Mouse (Mus musculus) liver, adult 2 months (tissue): ENCODE measurements at regions not wholly inside any gene's neighbourhood (a gene's known extent, or its start where the extent isn't known, plus 50 kb on each side); places are given as distances from the start of the nearest gene placed in this dataset.

Experiments used
- CTCF ChIP-seq: fragments of 200-500 bp; IDR thresholded peaks from 2 replicates; pipeline ENCODE4 v1.5.1; 2011; ENCODE audit warnings: low read depth, low read length, control low read depth
- POLR2A ChIP-seq: fragments of 200-500 bp; IDR thresholded peaks from 2 replicates; pipeline ENCODE4 v1.6.1; 2011; ENCODE audit warnings: low read length, control low read depth; ENCODE audit not compliant: insufficient read depth; ENCODE audit errors: extremely low read depth

DNA sequence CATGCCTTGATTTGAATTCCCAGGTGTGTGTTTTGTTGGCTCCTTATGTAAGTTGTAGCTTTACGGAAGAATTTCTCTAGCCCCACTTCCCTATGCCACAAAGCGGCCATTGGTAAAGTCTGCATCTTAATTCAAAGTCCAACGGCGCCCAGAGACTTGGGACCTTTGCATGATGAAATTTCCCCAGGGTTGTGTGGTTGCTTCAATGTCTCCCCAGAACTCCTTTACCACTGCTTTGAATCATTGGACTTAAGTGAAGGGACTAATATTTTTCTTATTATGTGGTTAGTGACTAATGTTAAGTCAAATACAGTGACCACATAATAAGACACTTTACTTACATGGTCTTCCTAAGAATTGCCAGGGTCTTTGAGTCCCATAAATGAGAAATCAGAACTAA lies 162.0 kb downstream of the Cemip2 start:
- TF ChIP-seq POLR2A (no peak), CTCF (no peak)
